Mouse (Mus musculus): ENCODE results near the gene Dner. TPM values are rescaled to one million over a fixed set of nuclear protein-coding genes. Genes with fewer than 3 reads are reported as not detected.
"Not testable (repeated sequence)": the region's sequence is repeated elsewhere in the genome, so short reads cannot be mapped to it uniquely, and the experiment has no call there.

Dner gene
- total RNA-seq, 4 experiments from 2014 or later: 129 to 148 (median 141) TPM

- DNase-seq (ENCODE audit: low spot score in 2 of 2): no peak
These were observed 348.1 kb downstream of the Dner start for GRCm38 (mm10) chr1:84347796-84348476.

GRCm38 (mm10) chr1:84332797-84333196 is 363.2 kb downstream of the Dner start:
- not testable (repeated sequence) for DNase-seq (ENCODE audit: low spot score in 2 of 2)

- DNase-seq (ENCODE audit: low spot score in 2 of 2): not testable (repeated sequence)
These were observed 364.2 kb downstream of the Dner start for GRCm38 (mm10) chr1:84331861-84332260.

- DNase-seq (ENCODE audit: low spot score in 2 of 2): no peak
These were observed 370.7 kb downstream of the Dner start for GRCm38 (mm10) chr1:84325309-84325708.

GRCm38 (mm10) chr1:84321327-84321726 is 374.7 kb downstream of the Dner start:
- no peak for DNase-seq (ENCODE audit: low spot score in 2 of 2)

Small RNA genes within 50 kb of the gene (microRNA-seq; reads per million reads assigned to microRNA genes)
- 0.63 to 0.66 reads per million in 2 experiments for gene Mir5126

Other genes starting within 250 kb of the Dner start
- gene Fbxo36, start 143.6 kb upstream of the Dner start, total RNA-seq (2022): 1 to 10 TPM; 3.0 to 4.6 (median 3.8) TPM
- 100 to 1,000 TPM; 177 to 244 (median 207) TPM for gene Trip12, start 144.3 kb upstream of the Dner start, total RNA-seq (2022)
- 10 to 100 TPM; 10.3 to 15.1 (median 13.1) TPM for gene Slc16a14, start 238.9 kb upstream of the Dner start, total RNA-seq (2022)